Mouse (Mus musculus) Patski (cell line): Measurements from ENCODE around the gene Cyth2. TPM values are rescaled to one million over a fixed set of nuclear protein-coding genes. Genes with fewer than 3 reads are reported as not detected.
A peak's percentile ranks its signal among the peaks of the same experiment; 100 is the strongest.

ENCODE experiments used
- ATAC-seq: fragments of 100-300 bp; one replicate; pipeline ENCODE4 v1.8.0; 2021
- CTCF ChIA-PET: fragments of 350-600 bp; sonication (Branson Sonifier 250); formaldehyde crosslinking; loops from one replicate; lab custom pipeline; 2022; ENCODE audit warnings: inconsistent platforms; lab: Charles Lee
- POLR2A ChIA-PET: fragments of 350-600 bp; sonication (Branson Sonifier 250); formaldehyde crosslinking; loops from one replicate; lab custom pipeline; 2022; ENCODE audit warnings: antibody characterized with exemption, inconsistent platforms; lab: Charles Lee
- DNase-seq: peaks from one replicate; pipeline ENCODE4 v3.0.0-alpha.2; 2011; ENCODE audit warnings: low read depth, low spot score
- H3K27me3 ChIP-seq: fragments of 371-371 bp; one replicate; pipeline ENCODE4 v1.5.1; 2021
- CTCF ChIP-seq: fragments of 100-300 bp; IDR thresholded peaks from one replicate; pipeline ENCODE4 v1.5.1; 2021
- in situ Hi-C: fragments of 300-500 bp; cut with MboI; formaldehyde crosslinking; loops from 3 replicates; pipeline ENCODE4 v1.11.1; 2018; ENCODE audit warnings: low pct_unique_long_range_greater_than_20kb, mixed read lengths
- polyA plus RNA-seq: library from polyadenylated mRNA; unstranded; gene quantifications from one replicate; pipeline ENCODE4 v1.2.3, GENCODE M21; 2021

Cyth2 gene
- polyA plus RNA-seq, 1 experiment from 2014 or later, result 149 TPM

GRCm38 (mm10) chr7:45771101-45771500, 43.3 kb downstream of the Cyth2 start:
- H3K27me3 ChIP-seq, result no peaks in the 10 kb centered on the region
- TF ChIP-seq CTCF, result no peak
- ChIA-PET POLR2A (interaction anchor here (1.4 kb wide), 1 partner anchor 15 kb away, joined by 3 read pairs; no protein-coding TSS in a partner anchor), CTCF (interaction anchor here (2.0 kb wide), 1 partner anchor 31 kb away, joined by 7 read pairs; no protein-coding TSS in a partner anchor)
- in situ Hi-C loops, result no loop called here
- DNase-seq (peak; percentile 28), ATAC-seq (peak; percentile 74)

- no peaks in the 10 kb centered on the region for H3K27me3 ChIP-seq
- ChIA-PET POLR2A (no interaction called here), CTCF (interaction anchor here (2.0 kb wide), 1 partner anchor 31 kb away, joined by 7 read pairs; no protein-coding TSS in a partner anchor)
- in situ Hi-C loops, result no loop called here
- no peak for ATAC-seq
- no peak for DNase-seq
- TF ChIP-seq CTCF, result no peak
These were observed 43.8 kb downstream of the Cyth2 start for GRCm38 (mm10) chr7:45770427-45771082.

- H3K27me3 ChIP-seq, result no peaks in the 10 kb centered on the region
- no peak for TF ChIP-seq CTCF
- POLR2A ChIA-PET, result no interaction called here
- CTCF ChIA-PET, result interaction anchor here (1.1 to 1.6 kb wide), 3 partner anchors 10 to 28 kb away, joined by 3 to 5 read pairs (median 3); no protein-coding TSS in a partner anchor
- DNase-seq, result no peak
- in situ Hi-C loops, result no loop called here
- no peak for ATAC-seq
These were observed 46.9 kb downstream of the Cyth2 start for GRCm38 (mm10) chr7:45767500-45767899.

- DNase-seq (no peak), ATAC-seq (no peak)
- ChIA-PET POLR2A (no interaction called here), CTCF (interaction anchor here (1.1 to 1.6 kb wide), 3 partner anchors 11 to 28 kb away, joined by 3 to 5 read pairs (median 3); no protein-coding TSS in a partner anchor)
- no peak for TF ChIP-seq CTCF
- no peaks in the 10 kb centered on the region for H3K27me3 ChIP-seq
- in situ Hi-C loops, result no loop called here
These were observed 47.6 kb downstream of the Cyth2 start for GRCm38 (mm10) chr7:45766764-45767163.

- in situ Hi-C loops, result no loop called here
- POLR2A ChIA-PET, result no interaction called here
- DNase-seq (no peak), ATAC-seq (no peak)
- H3K27me3 ChIP-seq, result no peaks in the 10 kb centered on the region
- TF ChIP-seq CTCF, result no peak
- CTCF ChIA-PET, result no interaction called here
These were observed 48.4 kb downstream of the Cyth2 start for GRCm38 (mm10) chr7:45765995-45766394.

- in situ Hi-C loops, result no loop called here
- ChIA-PET POLR2A (no interaction called here), CTCF (no interaction called here)
- no peak for ATAC-seq
- H3K27me3 ChIP-seq, result no peaks in the 10 kb centered on the region
- no peak for DNase-seq
- TF ChIP-seq CTCF, result no peak
These were observed 54.2 kb downstream of the Cyth2 start for GRCm38 (mm10) chr7:45760151-45760550.

- no peak for DNase-seq
- POLR2A ChIA-PET, result interaction anchor here (0.7 kb wide), 1 partner anchor 42 kb away, joined by 4 read pairs; no protein-coding TSS in a partner anchor
These were observed 55.0 kb downstream of the Cyth2 start for GRCm38 (mm10) chr7:45759400-45759799.

More at GRCm38 (mm10) chr7:45759400-45759799, 55.0 kb downstream of the Cyth2 start:
- H3K27me3 ChIP-seq, result no peaks in the 10 kb centered on the region
- in situ Hi-C loops, result no loop called here
- CTCF ChIA-PET, result no interaction called here
- TF ChIP-seq CTCF, result no peak
- ATAC-seq, result peak; percentile 88

Other genes with a start within 250 kb of the Cyth2 start
- gene Bcat2, start 244.4 kb downstream of the Cyth2 start, polyA plus RNA-seq, result 57.2 TPM
- 0.14 TPM for gene Fgf21, start 199.1 kb downstream of the Cyth2 start, polyA plus RNA-seq
- gene Fut1, start 197.3 kb downstream of the Cyth2 start, polyA plus RNA-seq, result 0.91 TPM
- gene Izumo1, start 192.8 kb downstream of the Cyth2 start, polyA plus RNA-seq, result 0.12 TPM
- 1.6 TPM for gene Rasip1, start 187.1 kb downstream of the Cyth2 start, polyA plus RNA-seq
- 0.40 TPM for gene Mamstr, start 174.6 kb downstream of the Cyth2 start, polyA plus RNA-seq
- 0.23 TPM for gene Fut2, start 148.2 kb downstream of the Cyth2 start, polyA plus RNA-seq
- 2.3 TPM for gene Ntn5, start 130.6 kb downstream of the Cyth2 start, polyA plus RNA-seq
- 4.4 TPM for gene Sec1, start 120.2 kb downstream of the Cyth2 start, polyA plus RNA-seq
- 43.7 TPM for gene Car11, start 114.7 kb downstream of the Cyth2 start, polyA plus RNA-seq
- 73.2 TPM for gene Dbp, start 109.5 kb downstream of the Cyth2 start, polyA plus RNA-seq
- 807 TPM for gene Rpl18, start 99.1 kb downstream of the Cyth2 start, polyA plus RNA-seq
- 28.0 TPM for gene Sphk2, start 96.6 kb downstream of the Cyth2 start, polyA plus RNA-seq
- gene Fam83e, start 93.4 kb downstream of the Cyth2 start, polyA plus RNA-seq, result 0.04 TPM
- not detected for gene Spaca4, start 88.8 kb downstream of the Cyth2 start, polyA plus RNA-seq
- 12.0 TPM for gene Lmtk3, start 30.8 kb downstream of the Cyth2 start, polyA plus RNA-seq
- 1.4 TPM for gene Sult2b1, start 29.9 kb downstream of the Cyth2 start, polyA plus RNA-seq
- 16.6 TPM for gene Kcnj14, start 10.2 kb upstream of the Cyth2 start, polyA plus RNA-seq
- gene Grwd1, start 16.4 kb upstream of the Cyth2 start, polyA plus RNA-seq, result 32.6 TPM
- 234 TPM for gene Kdelr1, start 58.2 kb upstream of the Cyth2 start, polyA plus RNA-seq
- 1.9 TPM for gene Grin2d, start 63.8 kb upstream of the Cyth2 start, polyA plus RNA-seq
- 0.63 TPM for gene Syngr4, start 82.1 kb upstream of the Cyth2 start, polyA plus RNA-seq
- gene Tmem143, start 82.4 kb upstream of the Cyth2 start, polyA plus RNA-seq, result 34.7 TPM
- gene Emp3, start 106.8 kb upstream of the Cyth2 start, polyA plus RNA-seq, result 26.7 TPM
- gene Ccdc114, start 109.5 kb upstream of the Cyth2 start, polyA plus RNA-seq, result 0.64 TPM
- 0.05 TPM for gene Abcc6, start 215.7 kb upstream of the Cyth2 start, polyA plus RNA-seq
- 100 TPM for gene Nomo1, start 219.1 kb upstream of the Cyth2 start, polyA plus RNA-seq